Comparison of ENCODE assay signal across 28 mouse cellular contexts in the genomic region with DNA sequence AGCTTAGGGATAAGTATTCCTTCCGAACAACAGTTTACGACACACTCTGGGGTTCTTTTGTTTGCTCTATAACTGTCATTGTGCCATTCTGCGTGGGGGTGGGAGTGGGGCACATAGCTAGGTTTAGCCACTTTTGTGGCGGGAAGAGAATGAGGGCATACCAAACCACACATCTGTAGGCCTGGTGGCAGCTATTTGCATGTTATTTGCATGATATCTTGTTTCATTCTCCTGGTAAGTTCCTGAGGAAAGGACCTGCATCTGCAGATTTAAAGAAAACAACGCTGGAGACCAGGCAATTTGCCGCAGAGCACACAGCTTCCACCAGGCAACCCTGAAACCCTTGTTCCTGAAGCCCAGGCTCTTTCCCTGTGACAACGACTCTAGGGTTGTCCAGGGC. TPM values are rescaled to one million over a fixed set of nuclear protein-coding genes. Genes with fewer than 3 reads are reported as not detected.
DNase-seq lines count a peak whose midpoint lies in the region; ATAC-seq and TF ChIP-seq lines count a peak whose summit lies in the region.
"Had no signal": no experiment of that assay in that cellular context is flagged by ENCODE, and none has a peak within 500 bp of the region (broad histone marks: within the 10 kb centered on the region; RNA-seq: fewer than 3 reads in every experiment).

No protein-coding gene starts in this region.

- H3K4me2 ChIP-seq in embryonic facial prominence, embryonic 13.5 days = no peak overlapping the region
- H3K4me2 ChIP-seq: heart, embryonic 12.5 days; heart, embryonic 15.5 days; hindbrain, embryonic 13.5 days had no signal

- H3K4me1 ChIP-seq in embryonic facial prominence, embryonic 13.5 days = peaks cover 6% of the 10 kb centered on the region
- peaks cover 6% of the 10 kb centered on the region; the same call in 1 of the 2 replicates for H3K4me1 ChIP-seq in embryonic facial prominence, embryonic 10.5 days
- H3K4me1 ChIP-seq: heart, embryonic 12.5 days; heart, embryonic 15.5 days had no signal

- WGBS in embryonic facial prominence, embryonic 13.5 days = 38% methylated on average over 7 of the region's 7 CpGs
- 55% methylated on average over 7 of the region's 7 CpGs for WGBS in embryonic facial prominence, embryonic 10.5 days

- no peak for TF ChIP-seq CTCF in left cerebral cortex, adult 2 months (IDR thresholded peaks at IDR 0.05)

- no peaks in the 10 kb centered on the region for H3K27me3 ChIP-seq in embryonic facial prominence, embryonic 13.5 days
- peaks cover 5% of the 10 kb centered on the region; the same call in 1 of the 2 replicates for H3K27me3 ChIP-seq in embryonic facial prominence, embryonic 10.5 days (replicated peaks; ENCODE audit: low read depth, poor library complexity, severe bottlenecking)
- H3K27me3 ChIP-seq: hindbrain, embryonic 13.5 days had no signal

- H3K9me3 ChIP-seq in embryonic facial prominence, embryonic 13.5 days = no peaks in the 10 kb centered on the region
- no peaks in the 10 kb centered on the region for H3K9me3 ChIP-seq in embryonic facial prominence, embryonic 10.5 days
- H3K9me3 ChIP-seq: forebrain, embryonic 10.5 days; heart, embryonic 12.5 days; heart, embryonic 15.5 days; hindbrain, embryonic 10.5 days; hindbrain, embryonic 13.5 days had no signal

- intact Hi-C loops in left cerebral cortex, adult 2 months (cut with DNase I) = no loop called here

- H3K36me3 ChIP-seq in embryonic facial prominence, embryonic 13.5 days = no peaks in the 10 kb centered on the region
- H3K36me3 ChIP-seq in embryonic facial prominence, embryonic 10.5 days (replicated peaks) = no peaks in the 10 kb centered on the region
- H3K36me3 ChIP-seq: forebrain, embryonic 10.5 days; heart, embryonic 12.5 days; heart, embryonic 15.5 days; hindbrain, embryonic 10.5 days had no signal

- no peak overlapping the region for H3K4me3 ChIP-seq in embryonic facial prominence, embryonic 13.5 days
- no peak overlapping the region for H3K4me3 ChIP-seq in embryonic facial prominence, embryonic 10.5 days
- H3K4me3 ChIP-seq in left cerebral cortex, adult 2 months = no peak overlapping the region
- H3K4me3 ChIP-seq: forebrain, embryonic 10.5 days; heart, embryonic 12.5 days; heart, embryonic 15.5 days; hindbrain, embryonic 10.5 days; hindbrain, embryonic 13.5 days had no signal

- no peak for DNase-seq in embryonic facial prominence, embryonic 10.5 days (ENCODE audit: low spot score)
- DNase-seq in left cerebral cortex, adult 2 months (ENCODE audit: extremely low spot score in 1 of 2, low spot score in 2 of 2) = no peak
- no peak for DNase-seq in left cerebral cortex, adult 8-10 months (ENCODE audit: low spot score in 2 of 2)
- DNase-seq in lung, postnatal 4 days = no peak
- DNase-seq in right cerebral cortex, adult 18-20 months = no peak
- DNase-seq: adrenal gland, adult 2 months; adrenal gland, postnatal 14 days; B cell, adult 2 months; cerebellum, adult 11 months; cerebellum, adult 2 months; cerebellum, adult 9-11 months; cerebellum, postnatal 25 days; forebrain, postnatal 0 days; gastrocnemius, postnatal 25 days; heart, adult 18-20 months; heart, postnatal 10 days; heart, postnatal 36 days had no signal

- H3K27ac ChIP-seq in embryonic facial prominence, embryonic 13.5 days = peak overlapping the region; percentile 13; the same call in 1 of the 2 replicates
- no peak overlapping the region for H3K27ac ChIP-seq in embryonic facial prominence, embryonic 10.5 days (replicated peaks)
- H3K27ac ChIP-seq in left cerebral cortex, adult 2 months = peak overlapping the region; percentile 8; the same call in 1 of the 2 replicates
- H3K27ac ChIP-seq: forebrain, embryonic 10.5 days; heart, embryonic 15.5 days; hindbrain, embryonic 10.5 days had no signal

- H3K9ac ChIP-seq in embryonic facial prominence, embryonic 13.5 days = no peak overlapping the region
- H3K9ac ChIP-seq: forebrain, postnatal 0 days; heart, embryonic 12.5 days; heart, embryonic 15.5 days; hindbrain, embryonic 13.5 days had no signal

- no peak for ATAC-seq in embryonic facial prominence, embryonic 13.5 days (ENCODE audit: insufficient number of reproducible peaks, insufficient read depth, low FRiP score, low TSS enrichment, low read depth)
- ATAC-seq in common myeloid progenitor, adult 5-6 weeks (replicated peaks; ENCODE audit: low read depth, poor library complexity, severe bottlenecking) = peak; percentile 29; the same call in 1 of the 2 replicates
- ATAC-seq: forebrain, embryonic 14.5 days; forebrain, postnatal 0 days; hindbrain, embryonic 16.5 days had no signal

RNA-seq across cellular contexts. Expression of a gene that starts 30.8 kb away (rescaled TPM):
- polyA plus RNA-seq in embryonic facial prominence, embryonic 13.5 days (2015; fragmentation: Nextera tagmentation; extraction: Ambion mirVana) = 0.50 and 0.97 TPM in 2 replicates
- 0.50 and 0.67 TPM in 2 replicates for polyA plus RNA-seq in embryonic facial prominence, embryonic 10.5 days (2016; fragmentation: Nextera tagmentation; extraction: Ambion mirVana)
- 10 to 100 TPM; 58.0 to 61.5 TPM for total RNA-seq in left cerebral cortex, adult 2 months (2021)
- 10 to 100 TPM; 42.5 to 65.6 (median 47.0) TPM for total RNA-seq in left cerebral cortex, adult 8-10 months (2022)
- total RNA-seq in common myeloid progenitor, adult 5-6 weeks (2017) = not detected in 2 replicates
- total RNA-seq: gastrocnemius, adult 8-10 months; gastrocnemius, postnatal 25 days; heart, postnatal 10 days; heart, postnatal 36 days; MEL had no signal

RNA-seq across cellular contexts. Expression of a gene that starts 57.7 kb away (rescaled TPM):
- polyA plus RNA-seq in embryonic facial prominence, embryonic 13.5 days (2015; fragmentation: Nextera tagmentation; extraction: Ambion mirVana) = 7.6 and 9.3 TPM in 2 replicates
- polyA plus RNA-seq in embryonic facial prominence, embryonic 10.5 days (2016; fragmentation: Nextera tagmentation; extraction: Ambion mirVana) = 0.76 and 1.1 TPM in 2 replicates
- total RNA-seq in left cerebral cortex, adult 2 months (2021) = 1 to 10 TPM; 4.8 to 6.5 TPM
- 10 to 100 TPM in 1 of 4 experiments, 1 to 10 TPM in 3; 6.5 to 11.3 (median 7.9) TPM for total RNA-seq in left cerebral cortex, adult 8-10 months (2022)
- total RNA-seq in common myeloid progenitor, adult 5-6 weeks (2017) = 1.4 TPM in 1 of 2 replicates, not detected in the other
- total RNA-seq: MEL had no signal

Comparison
In these comparisons a context has a peak if more than half of its experiments do, and no peak if none do; other contexts are left out.
1. RNA of a gene that starts 30.8 kb away (total RNA-seq): 58.0 to 61.5 TPM in left cerebral cortex, adult 2 months and 42.5 to 65.6 TPM in left cerebral cortex, adult 8-10 months; not detected in common myeloid progenitor, adult 5-6 weeks; every median in the first group is over 10 times any median in the second.